Mouse (Mus musculus) myocyte (in vitro differentiated cells): ENCODE data around the gene Ptrh2. TPM values are rescaled to one million over a fixed set of nuclear protein-coding genes. Genes with fewer than 3 reads are reported as not detected.

Experiments used
- H3K27me3 ChIP-seq: one replicate; pipeline ENCODE4 v1.6.1; 2011; ENCODE audit not compliant: control insufficient read depth, insufficient read depth, insufficient read length
- H3K36me3 ChIP-seq: one replicate; pipeline ENCODE4 v1.6.1; 2011; ENCODE audit not compliant: control insufficient read depth, insufficient read depth
- H3K4me2 ChIP-seq: one replicate; pipeline ENCODE4 v1.6.1; 2011; ENCODE audit warnings: low read depth, control low read depth
- H3K4me3 ChIP-seq: one replicate; pipeline ENCODE4 v1.5.1; 2011; ENCODE audit warnings: mild to moderate bottlenecking, control low read depth, moderate library complexity
- H3K79me2 ChIP-seq: one replicate; pipeline ENCODE4 v1.6.1; 2011; ENCODE audit not compliant: control insufficient read depth, insufficient read depth
- H3ac ChIP-seq: one replicate; pipeline ENCODE4 v1.6.1; 2011; ENCODE audit not compliant: control insufficient read depth, insufficient read length
- CEBPB ChIP-seq: IDR thresholded peaks from 2 replicates; pipeline ENCODE4 v1.6.1; 2011; ENCODE audit warnings: mild to moderate bottlenecking, moderate library complexity; ENCODE audit not compliant: poor library complexity, insufficient read depth, severe bottlenecking
- E2F4 ChIP-seq: IDR thresholded peaks from one replicate; pipeline ENCODE4 v1.6.1; 2011; ENCODE audit warnings: mild to moderate bottlenecking, control low read depth, moderate library complexity; ENCODE audit not compliant: insufficient read depth
- MAX ChIP-seq: IDR thresholded peaks from one replicate; pipeline ENCODE4 v1.6.1; 2011; ENCODE audit warnings: low read depth, mild to moderate bottlenecking, control low read depth
- MYOD1 ChIP-seq, 3 experiments: IDR thresholded peaks; one replicate each; pipeline ENCODE4 v1.6.1; 2011; ENCODE audit warnings: control low read depth in 2 of 3, low read depth in 2 of 3, mild to moderate bottlenecking in 2 of 3, moderate library complexity in 1 of 3; ENCODE audit not compliant: insufficient read length in 2 of 3, control insufficient read depth in 1 of 3
- MYOG ChIP-seq, 3 experiments: IDR thresholded peaks; one replicate each; pipeline ENCODE4 v1.6.1; 2011; ENCODE audit warnings: control low read depth in 2 of 3, low read depth in 2 of 3, mild to moderate bottlenecking in 2 of 3; ENCODE audit not compliant: insufficient read length in 2 of 3, control insufficient read depth in 1 of 3, insufficient read depth in 1 of 3
- POLR2A ChIP-seq: IDR thresholded peaks from one replicate; pipeline ENCODE4 v1.6.1; 2011; ENCODE audit warnings: low read depth, mild to moderate bottlenecking, control low read depth, moderate library complexity; ENCODE audit not compliant: insufficient read length
- POLR2AphosphoS2 ChIP-seq: IDR thresholded peaks from one replicate; pipeline ENCODE4 v1.6.1; 2011; ENCODE audit warnings: low read depth, control low read depth; ENCODE audit not compliant: insufficient read length
- REST ChIP-seq: IDR thresholded peaks from one replicate; pipeline ENCODE4 v1.6.1; 2011; ENCODE audit warnings: mild to moderate bottlenecking, control low read depth, moderate library complexity; ENCODE audit not compliant: insufficient read depth, insufficient read length
- SRF ChIP-seq: IDR thresholded peaks from one replicate; pipeline ENCODE4 v1.6.1; 2011; ENCODE audit warnings: low read depth; ENCODE audit not compliant: control insufficient read depth, insufficient read length
- TCF12 ChIP-seq: IDR thresholded peaks from one replicate; pipeline ENCODE4 v1.6.1; 2011; ENCODE audit warnings: mild to moderate bottlenecking, control low read depth; ENCODE audit not compliant: poor library complexity, insufficient read depth, severe bottlenecking
- TCF3 ChIP-seq: IDR thresholded peaks from one replicate; pipeline ENCODE4 v1.6.1; 2011; ENCODE audit warnings: low read depth, control low read depth; ENCODE audit not compliant: insufficient read length
- USF1 ChIP-seq: IDR thresholded peaks from one replicate; pipeline ENCODE4 v1.6.1; 2011; ENCODE audit warnings: low read depth, mild to moderate bottlenecking, control low read depth, moderate library complexity
- polyA plus RNA-seq: library from polyadenylated mRNA; unstranded; fragments of >200 nt; fragmentation: generic; extraction: Trizol; gene quantifications from one replicate; pipeline ENCODE4 v1.2.1, GENCODE M21; 2012; ENCODE audit warnings: missing spikeins

Ptrh2 gene
- 22.6 TPM for polyA plus RNA-seq

- TF ChIP-seq MAX (peak; percentile 48), REST (no peak), POLR2A (peak; percentile 59), USF1 (no peak), MYOG (IDR thresholded peaks at IDR 0.05; ENCODE audit: control insufficient read depth in 1 of 3, insufficient read depth in 1 of 3, insufficient read length in 2 of 3, low read depth in 2 of 3) (no peak), TCF3 (no peak), E2F4 (peak; percentile 60), POLR2AphosphoS2 (peak; percentile 68), MYOD1 (IDR thresholded peaks at IDR 0.05; ENCODE audit: control insufficient read depth in 1 of 3, insufficient read length in 2 of 3, low read depth in 2 of 3) (peak in 1 of 3 experiments; percentile 45), SRF (no peak), CEBPB (no peak)
- Histone ChIP-seq H3ac (peak within 1 kb of the TSS; percentile 51), H3K79me2 (peaks cover 95% of the 10 kb centered on the region)
Observed at GRCm38 (mm10) chr11:86683395-86684125, at the start of gene Ptrh2, which contains the start of gene Vmp1. Ptrh2 (plus strand) TSS chr11:86683985. Vmp1 (minus strand) TSS chr11:86683836.

GRCm38 (mm10) chr11:86634396-86634795 lies 49.4 kb upstream of the Ptrh2 start:
- H3K4me2 ChIP-seq: no peak overlapping the region
- no peak overlapping the region for H3ac ChIP-seq
- no peaks in the 10 kb centered on the region for H3K27me3 ChIP-seq
- TF ChIP-seq SRF: no peak
- TF ChIP-seq E2F4: no peak
- TF ChIP-seq TCF12: no peak
- no peak for TF ChIP-seq CEBPB
- no peak for TF ChIP-seq TCF3
- no peak for TF ChIP-seq REST
- TF ChIP-seq MYOD1 (IDR thresholded peaks at IDR 0.05; ENCODE audit: control insufficient read depth in 1 of 3, insufficient read length in 2 of 3, low read depth in 2 of 3): no peak
- TF ChIP-seq MAX: no peak
- TF ChIP-seq MYOG (IDR thresholded peaks at IDR 0.05; ENCODE audit: control insufficient read depth in 1 of 3, insufficient read depth in 1 of 3, insufficient read length in 2 of 3, low read depth in 2 of 3): no peak
- no peak for TF ChIP-seq POLR2A
- TF ChIP-seq POLR2AphosphoS2: no peak
- TF ChIP-seq USF1: no peak
- peaks cover 32% of the 10 kb centered on the region for H3K36me3 ChIP-seq
- H3K4me3 ChIP-seq: no peak overlapping the region
- peaks cover 7% of the 10 kb centered on the region for H3K79me2 ChIP-seq

More at GRCm38 (mm10) chr11:86683395-86684125, at the start of gene Ptrh2, which contains the start of gene Vmp1:
- peak within 1 kb of the TSS; percentile 94 for H3K4me2 ChIP-seq
- peak within 1 kb of the TSS; percentile 95 for H3K4me3 ChIP-seq
- H3K36me3 ChIP-seq: peaks cover 23% of the 10 kb centered on the region
- H3K27me3 ChIP-seq: no peaks in the 10 kb centered on the region

- Histone ChIP-seq H3ac (no peak overlapping the region), H3K27me3 (no peaks in the 10 kb centered on the region), H3K4me3 (no peak overlapping the region), H3K36me3 (peaks cover 34% of the 10 kb centered on the region), H3K4me2 (no peak overlapping the region), H3K79me2 (peaks cover 9% of the 10 kb centered on the region)
- TF ChIP-seq MYOD1 (IDR thresholded peaks at IDR 0.05; ENCODE audit: control insufficient read depth in 1 of 3, insufficient read length in 2 of 3, low read depth in 2 of 3): no peak
- no peak for TF ChIP-seq TCF3
- TF ChIP-seq MYOG (IDR thresholded peaks at IDR 0.05; ENCODE audit: control insufficient read depth in 1 of 3, insufficient read depth in 1 of 3, insufficient read length in 2 of 3, low read depth in 2 of 3): no peak
- no peak for TF ChIP-seq POLR2AphosphoS2
- no peak for TF ChIP-seq SRF
- TF ChIP-seq REST: no peak
- no peak for TF ChIP-seq MAX
Observed at GRCm38 (mm10) chr11:86637697-86638096, 46.1 kb upstream of the Ptrh2 start.

GRCm38 (mm10) chr11:86641714-86642113 lies 42.1 kb upstream of the Ptrh2 start:
- Histone ChIP-seq H3K79me2 (peaks cover 9% of the 10 kb centered on the region), H3ac (no peak overlapping the region), H3K27me3 (no peaks in the 10 kb centered on the region), H3K4me2 (no peak overlapping the region), H3K36me3 (peaks cover 40% of the 10 kb centered on the region), H3K4me3 (no peak overlapping the region)
- TF ChIP-seq MAX (no peak), USF1 (no peak), POLR2A (no peak), TCF3 (no peak)

GRCm38 (mm10) chr11:86644553-86644952 lies 39.2 kb upstream of the Ptrh2 start:
- Histone ChIP-seq H3K4me3 (no peak overlapping the region), H3K27me3 (no peaks in the 10 kb centered on the region), H3K4me2 (no peak overlapping the region), H3ac (no peak overlapping the region), H3K36me3 (peaks cover 29% of the 10 kb centered on the region), H3K79me2 (peaks cover 17% of the 10 kb centered on the region)
- TF ChIP-seq TCF12 (no peak), POLR2AphosphoS2 (no peak), REST (no peak), TCF3 (no peak), MYOD1 (IDR thresholded peaks at IDR 0.05; ENCODE audit: control insufficient read depth in 1 of 3, insufficient read length in 2 of 3, low read depth in 2 of 3) (no peak), MAX (no peak), SRF (no peak), CEBPB (no peak), MYOG (IDR thresholded peaks at IDR 0.05; ENCODE audit: control insufficient read depth in 1 of 3, insufficient read depth in 1 of 3, insufficient read length in 2 of 3, low read depth in 2 of 3) (no peak), USF1 (no peak), POLR2A (no peak)
